Comparison of ENCODE assay signal across 1 mouse cellular context in genomic region chr11:80785672-80786071, GRCm38 (mm10).
TF ChIP-seq lines count a peak whose summit lies in the region.

No protein-coding gene starts in this region.

TF ChIP-seq in MEL, 35 proteins besides CTCF, POLR2A, EP300 and RAD21 (continued from another document):
- no peak for TF ChIP-seq USF2 (IDR thresholded peaks at IDR 0.05; ENCODE audit: borderline replicate concordance in 1 of 2, insufficient read depth in 1 of 2, low read depth in 1 of 2, low read length in 2 of 2)
- TF ChIP-seq MXI1 (IDR thresholded peaks at IDR 0.05; ENCODE audit: low read depth, low read length) = peak; percentile 50; the same call in 1 of the 2 replicates
- peak; percentile 95 for TF ChIP-seq SIN3A (IDR thresholded peaks at IDR 0.05; ENCODE audit: low read length)
- peak; percentile 69 for TF ChIP-seq MYB (IDR thresholded peaks at IDR 0.05; ENCODE audit: low read depth, low read length)
- TF ChIP-seq CHD1 (IDR thresholded peaks at IDR 0.05; ENCODE audit: low read depth, low read length) = no peak
- no peak for TF ChIP-seq KAT2A (conservative IDR thresholded peaks at IDR 0.05; ENCODE audit: low read depth, low read length)
- peak; percentile 84 for TF ChIP-seq TCF12 (IDR thresholded peaks at IDR 0.05; ENCODE audit: low read depth, low read length)
- no peak for TF ChIP-seq USF1 (IDR thresholded peaks at IDR 0.05; ENCODE audit: low read depth, low read length)
- TF ChIP-seq TBP (IDR thresholded peaks at IDR 0.05; ENCODE audit: low read depth, low read length) = peak; percentile 90
- 0 out of 2 replicates have a peak, but pooled peaks have one; percentile 58 for TF ChIP-seq MAFK (IDR thresholded peaks at IDR 0.05; ENCODE audit: borderline replicate concordance, low read depth, low read length)
- TF ChIP-seq ZNF384 (IDR thresholded peaks at IDR 0.05; ENCODE audit: low read depth, low read length) = no peak
- TF ChIP-seq ZKSCAN1 (IDR thresholded peaks at IDR 0.05; ENCODE audit: low read depth, low read length) = no peak
- no peak for TF ChIP-seq CHD2 (IDR thresholded peaks at IDR 0.05; ENCODE audit: low read length)
- no peak; the same call in 1 of the 2 replicates for TF ChIP-seq MAZ (IDR thresholded peaks at IDR 0.05; ENCODE audit: low read depth, low read length)
